Mouse (Mus musculus) testis, adult 2 months (tissue): Measurements from ENCODE around the gene Nat9.

Experiments
- CTCF ChIP-seq: fragments of 200-500 bp; IDR thresholded peaks from 2 replicates; pipeline ENCODE4 v1.5.1; 2012; ENCODE audit warnings: low read depth, mild to moderate bottlenecking, inconsistent platforms, low read length, moderate library complexity; ENCODE audit not compliant: control insufficient read depth, insufficient read depth, insufficient replicate concordance
- POLR2A ChIP-seq: fragments of 200-500 bp; IDR thresholded peaks from 2 replicates; pipeline ENCODE4 v1.6.1; 2012; ENCODE audit warnings: low read depth, mild to moderate bottlenecking, inconsistent platforms, low read length, moderate library complexity; ENCODE audit not compliant: control insufficient read depth

- no peak for TF ChIP-seq POLR2A
- TF ChIP-seq CTCF: no peak
These were observed 34.6 kb downstream of the Nat9 start for GRCm38 (mm10) chr11:115153088-115153487.
